Mouse (Mus musculus): Measurements from ENCODE around the gene Zfp646. TPM values are rescaled to one million over a fixed set of nuclear protein-coding genes. Genes with fewer than 3 reads are reported as not detected.

Zfp646 gene
- total and polyA plus RNA-seq, 3 experiments = 10.6 to 25.3 (median 18.8) TPM

GRCm38 (mm10) chr7:127931351-127932135 lies 55.5 kb downstream of the Zfp646 start:
- H3K9me3 ChIP-seq (replicated peaks; ENCODE audit: low read length) = no peaks in the 10 kb centered on the region
- no peak overlapping the region for H3K27ac ChIP-seq (ENCODE audit: insufficient read depth, low read depth)
- no peak overlapping the region for H3K9ac ChIP-seq (ENCODE audit: insufficient read depth, low read depth)
- dilution Hi-C loops (cut with MboI; ENCODE audit: extremely low pct_ligation_motif_present, extremely low pct_unique_long_range_greater_than_20kb, low sequenced_read_pairs) = no loop called here
- H3K4me2 ChIP-seq (ENCODE audit: insufficient read depth, low read depth, poor library complexity, severe bottlenecking) = no peak overlapping the region
- peaks cover 8 to 46% of the 10 kb centered on the region in 2 experiments for H3K4me1 ChIP-seq (ENCODE audit: control insufficient read depth in 1 of 2, insufficient read depth in 2 of 2)
- no peaks in the 10 kb centered on the region for H3K79me2 ChIP-seq (replicated peaks; ENCODE audit: control insufficient read depth, extremely low read depth, insufficient read depth, poor library complexity, severe bottlenecking)
- in situ Hi-C loops (cut with MboI; ENCODE audit: low pct_ligation_motif_present, low pct_unique_long_range_greater_than_20kb, low sequenced_read_pairs) = loop anchor here (5.0 kb wide), 1 partner anchor 154 kb away; the partner anchor contains the start of gene Setd1a
- H3K27me3 ChIP-seq (replicated peaks) = peaks cover 8% of the 10 kb centered on the region
- H3K36me3 ChIP-seq (replicated peaks in 1 of 2; ENCODE audit: control insufficient read depth in 1 of 2, insufficient read depth in 1 of 2, low read length in 1 of 2) = peaks cover 5 to 18% of the 10 kb centered on the region in 2 experiments
- no peak for DNase-seq (ENCODE audit: extremely low read depth)
- 0 out of 2 replicates have a peak, but pooled peaks have one; percentile 22 for TF ChIP-seq BHLHE40 (IDR thresholded peaks at IDR 0.05; ENCODE audit: low read depth, low read length)
- TF ChIP-seq USF1 (IDR thresholded peaks at IDR 0.05; ENCODE audit: low read depth, low read length) = no peak
- TF ChIP-seq CTCF (conservative IDR thresholded peaks at IDR 0.05 in 1 of 2, IDR thresholded peaks at IDR 0.05 in 1 of 2; ENCODE audit: low read depth in 2 of 2, low read length in 2 of 2) = no peak
- no peak for TF ChIP-seq PAX5 (IDR thresholded peaks at IDR 0.05; ENCODE audit: low read length)
- TF ChIP-seq POLR2A (IDR thresholded peaks at IDR 0.05; ENCODE audit: low read depth, low read length) = no peak
- no peak overlapping the region for H3K4me3 ChIP-seq (replicated peaks in 1 of 3; ENCODE audit: low read depth in 2 of 3, low read length in 2 of 3, poor library complexity in 1 of 3)

GRCm38 (mm10) chr7:127932273-127933031 lies 56.4 kb downstream of the Zfp646 start:
- in situ Hi-C loops (cut with MboI; ENCODE audit: low pct_ligation_motif_present, low pct_unique_long_range_greater_than_20kb, low sequenced_read_pairs) = loop anchor here (5.0 kb wide), 1 partner anchor 155 kb away; the partner anchor contains the start of gene Setd1a
- H3K36me3 ChIP-seq (replicated peaks in 1 of 2; ENCODE audit: control insufficient read depth in 1 of 2, insufficient read depth in 1 of 2, low read length in 1 of 2) = peaks cover 0 to 9% of the 10 kb centered on the region in 2 experiments
- no peak overlapping the region for H3K4me2 ChIP-seq (ENCODE audit: insufficient read depth, low read depth, poor library complexity, severe bottlenecking)
- no peak overlapping the region for H3K4me3 ChIP-seq (replicated peaks in 1 of 3; ENCODE audit: low read depth in 2 of 3, low read length in 2 of 3, poor library complexity in 1 of 3)
- no peak overlapping the region for H3K9ac ChIP-seq (ENCODE audit: insufficient read depth, low read depth)
- no peak for DNase-seq (ENCODE audit: extremely low read depth)
- H3K9me3 ChIP-seq (replicated peaks; ENCODE audit: low read length) = no peaks in the 10 kb centered on the region
- dilution Hi-C loops (cut with MboI; ENCODE audit: extremely low pct_ligation_motif_present, extremely low pct_unique_long_range_greater_than_20kb, low sequenced_read_pairs) = no loop called here
- no peak for TF ChIP-seq GABPA (IDR thresholded peaks at IDR 0.05; ENCODE audit: insufficient replicate concordance, low read depth, low read length)
- 0 out of 2 replicates have a peak, but pooled peaks have one; percentile 27 for TF ChIP-seq BHLHE40 (IDR thresholded peaks at IDR 0.05; ENCODE audit: low read depth, low read length)
- TF ChIP-seq HCFC1 (IDR thresholded peaks at IDR 0.05; ENCODE audit: low read depth, low read length) = no peak
- TF ChIP-seq UBTF (IDR thresholded peaks at IDR 0.05; ENCODE audit: low read depth, low read length) = no peak
- TF ChIP-seq RAD21 (IDR thresholded peaks at IDR 0.05; ENCODE audit: low read depth, low read length) = no peak
- no peak for TF ChIP-seq NRF1 (IDR thresholded peaks at IDR 0.05; ENCODE audit: low read depth, low read length)
- TF ChIP-seq ETS1 (conservative IDR thresholded peaks at IDR 0.05; ENCODE audit: low read depth, low read length) = no peak
- peak; percentile 36; the same call in 1 of the 2 replicates for TF ChIP-seq MAX (IDR thresholded peaks at IDR 0.05; ENCODE audit: low read length)
- peak in 1 of 2 experiments; percentile 26; a peak in 2 of 4 replicates for TF ChIP-seq CTCF (conservative IDR thresholded peaks at IDR 0.05 in 1 of 2, IDR thresholded peaks at IDR 0.05 in 1 of 2; ENCODE audit: low read depth in 2 of 2, low read length in 2 of 2)
- no peak for TF ChIP-seq MAZ (IDR thresholded peaks at IDR 0.05; ENCODE audit: low read depth, low read length)
- H3K27ac ChIP-seq (ENCODE audit: insufficient read depth, low read depth) = no peak overlapping the region
- H3K4me1 ChIP-seq (ENCODE audit: control insufficient read depth in 1 of 2, insufficient read depth in 2 of 2) = peaks cover 8 to 46% of the 10 kb centered on the region in 2 experiments
- H3K79me2 ChIP-seq (replicated peaks; ENCODE audit: control insufficient read depth, extremely low read depth, insufficient read depth, poor library complexity, severe bottlenecking) = no peaks in the 10 kb centered on the region
- H3K27me3 ChIP-seq (replicated peaks) = peaks cover 10% of the 10 kb centered on the region

Data from CH12.LX (cell line).